Mouse (Mus musculus) neural tube, embryonic 11.5 days (tissue): ENCODE data around the gene 4930558C23Rik. TPM values are rescaled to one million over a fixed set of nuclear protein-coding genes. Genes with fewer than 3 reads are reported as not detected.
"Not testable (repeated sequence)": the region's sequence is repeated elsewhere in the genome, so short reads cannot be mapped to it uniquely, and the experiment has no call there.

Source experiments
- ATAC-seq: fragments of 200-750 bp; cut with Nextera tagmentation; 2 replicates; pipeline ENCODE4 v1.8.0; 2017; ENCODE audit warnings: moderate number of reproducible peaks, mild to moderate bottlenecking, moderate TSS enrichment, moderate library complexity; ENCODE audit not compliant: insufficient read depth, low FRiP score, low TSS enrichment
- DNase-seq: peaks from one replicate; pipeline ENCODE4 v3.0.0-alpha.2; 2015; ENCODE audit warnings: low spot score
- H3K27ac ChIP-seq: fragments of 300-500 bp; sonication (generic); 2 replicates; pipeline ENCODE4 v1.5.1; 2014; ENCODE audit warnings: low read depth, mild to moderate bottlenecking, low read length
- H3K27me3 ChIP-seq: fragments of 300-500 bp; sonication (generic); 2 replicates; pipeline ENCODE4 v1.6.1; 2014; ENCODE audit warnings: mild to moderate bottlenecking, low read length, mixed read lengths; ENCODE audit not compliant: control insufficient read depth, insufficient read depth
- H3K36me3 ChIP-seq: fragments of 300-500 bp; sonication (generic); 2 replicates; pipeline ENCODE4 v1.6.1; 2014; ENCODE audit warnings: mild to moderate bottlenecking, low read length, moderate library complexity, mixed read lengths; ENCODE audit not compliant: control insufficient read depth, insufficient read depth
- H3K4me1 ChIP-seq: fragments of 300-500 bp; sonication (generic); 2 replicates; pipeline ENCODE4 v1.6.1; 2014; ENCODE audit warnings: low read length, mixed read lengths; ENCODE audit not compliant: control insufficient read depth, insufficient read depth
- H3K4me2 ChIP-seq: fragments of 300-500 bp; sonication (generic); 2 replicates; pipeline ENCODE4 v1.6.1; 2014; ENCODE audit warnings: low read depth, mild to moderate bottlenecking, moderate library complexity
- H3K4me3 ChIP-seq: fragments of 300-500 bp; sonication (generic); 2 replicates; pipeline ENCODE4 v1.5.1; 2014; ENCODE audit warnings: low read depth, low read length
- H3K9ac ChIP-seq: fragments of 300-500 bp; sonication (generic); 2 replicates; pipeline ENCODE4 v1.6.1; 2014; ENCODE audit warnings: mild to moderate bottlenecking, low read length
- H3K9me3 ChIP-seq: fragments of 300-500 bp; sonication (generic); 2 replicates; pipeline ENCODE4 v1.6.1; 2016; ENCODE audit warnings: low read length; ENCODE audit not compliant: control insufficient read depth
- WGBS: fragments of 180-500 bp; shearing (Covaris S2); extraction: QIAGEN DNeasy Blood & Tissue Kit; methylation state at CpG from one replicate; pipeline ENCODE4 v1.1.7; 2014; 5-methylcytosine and 5-hydroxymethylcytosine counted together
- polyA plus RNA-seq: library from polyadenylated mRNA; unstranded; fragments of >200 nt; fragmentation: Nextera tagmentation; extraction: Ambion mirVana; gene quantifications from 2 replicates; pipeline ENCODE4 v1.2.1, GENCODE M21; 2014

The 4930558C23Rik gene
- polyA plus RNA-seq, 1 experiment from 2014 or later = not detected

GRCm38 (mm10) chr3:95355911-95356544 is 46.6 kb downstream of the 4930558C23Rik start:
- not testable (repeated sequence) for H3K27me3 ChIP-seq, DNase-seq, H3K36me3 ChIP-seq, H3K27ac ChIP-seq, H3K9me3 ChIP-seq, ATAC-seq, H3K4me1 ChIP-seq, H3K9ac ChIP-seq
- WGBS = 29% methylated on average over 9 of the region's 19 CpGs
- peak overlapping the region; percentile 49 for H3K4me3 ChIP-seq
- peak overlapping the region; percentile 30; the same call in 1 of the 2 replicates for H3K4me2 ChIP-seq

GRCm38 (mm10) chr3:95349491-95349890 is 53.1 kb downstream of the 4930558C23Rik start:
- no peak overlapping the region for H3K4me2 ChIP-seq
- H3K9ac ChIP-seq = no peak overlapping the region
- no peaks in the 10 kb centered on the region for H3K9me3 ChIP-seq
- no peak for ATAC-seq
- H3K36me3 ChIP-seq = peaks cover 16% of the 10 kb centered on the region
- no peaks in the 10 kb centered on the region for H3K4me1 ChIP-seq
- H3K27ac ChIP-seq = no peak overlapping the region
- no peak overlapping the region for H3K4me3 ChIP-seq
- peak; percentile 19 for DNase-seq
- H3K27me3 ChIP-seq = no peaks in the 10 kb centered on the region

GRCm38 (mm10) chr3:95348343-95348742 is 54.3 kb downstream of the 4930558C23Rik start:
- ATAC-seq, DNase-seq: not testable (repeated sequence)
- WGBS = 93% methylated on average over 5 of the region's 5 CpGs

GRCm38 (mm10) chr3:95346454-95346853 is 56.2 kb downstream of the 4930558C23Rik start:
- no peak for DNase-seq
- ATAC-seq = no peak
- H3K4me2 ChIP-seq = no peak overlapping the region
- 94% methylated on average over 7 of the region's 7 CpGs for WGBS
- no peaks in the 10 kb centered on the region for H3K4me1 ChIP-seq
- no peaks in the 10 kb centered on the region for H3K27me3 ChIP-seq
- no peak overlapping the region for H3K9ac ChIP-seq
- H3K9me3 ChIP-seq = no peaks in the 10 kb centered on the region
- H3K27ac ChIP-seq = no peak overlapping the region
- H3K4me3 ChIP-seq = no peak overlapping the region
- peaks cover 27% of the 10 kb centered on the region for H3K36me3 ChIP-seq

More at GRCm38 (mm10) chr3:95348343-95348742, 54.3 kb downstream of the 4930558C23Rik start:
- H3K27me3 ChIP-seq, H3K4me3 ChIP-seq, H3K9ac ChIP-seq, H3K4me1 ChIP-seq, H3K27ac ChIP-seq, H3K4me2 ChIP-seq, H3K9me3 ChIP-seq: not testable (repeated sequence)
- H3K36me3 ChIP-seq = peaks cover 16% of the 10 kb centered on the region

- peaks cover 28% of the 10 kb centered on the region for H3K36me3 ChIP-seq
- not testable (repeated sequence) for ATAC-seq, H3K9ac ChIP-seq, H3K4me3 ChIP-seq, H3K4me2 ChIP-seq, DNase-seq, H3K4me1 ChIP-seq, H3K27me3 ChIP-seq, H3K27ac ChIP-seq, H3K9me3 ChIP-seq
- WGBS = 95% methylated on average over 9 of the region's 9 CpGs
Measured at GRCm38 (mm10) chr3:95343356-95344000, 59.2 kb downstream of the 4930558C23Rik start.

DNA sequence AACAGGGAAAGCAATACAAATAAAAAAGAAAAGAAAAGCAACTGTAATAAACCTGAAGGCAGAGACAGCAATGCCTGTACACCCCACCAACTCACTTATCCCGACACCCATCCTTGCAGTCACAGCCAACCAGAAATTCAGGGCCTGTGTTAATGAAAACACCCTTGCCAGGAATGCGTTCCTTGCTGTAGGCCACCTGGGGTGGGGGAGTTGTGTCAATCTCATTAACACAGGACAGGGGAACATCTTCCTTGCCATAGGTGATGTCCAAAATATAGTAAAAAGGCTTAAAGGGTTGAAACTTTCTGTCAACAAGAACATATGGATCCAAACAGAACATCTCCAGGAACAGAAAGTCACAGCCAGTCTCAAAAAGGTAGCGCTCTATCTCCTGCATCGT is 64.4 kb downstream of the 4930558C23Rik start:
- Histone ChIP-seq H3K9ac (no peak overlapping the region), H3K27me3 (no peaks in the 10 kb centered on the region), H3K36me3 (peaks cover 31% of the 10 kb centered on the region), H3K4me1 (no peaks in the 10 kb centered on the region), H3K4me3 (no peak overlapping the region), H3K4me2 (no peak overlapping the region), H3K27ac (no peak overlapping the region), H3K9me3 (no peaks in the 10 kb centered on the region)
- WGBS = 91% methylated on average over 4 of the region's 4 CpGs
- DNase-seq = no peak
- ATAC-seq = no peak

DNA sequence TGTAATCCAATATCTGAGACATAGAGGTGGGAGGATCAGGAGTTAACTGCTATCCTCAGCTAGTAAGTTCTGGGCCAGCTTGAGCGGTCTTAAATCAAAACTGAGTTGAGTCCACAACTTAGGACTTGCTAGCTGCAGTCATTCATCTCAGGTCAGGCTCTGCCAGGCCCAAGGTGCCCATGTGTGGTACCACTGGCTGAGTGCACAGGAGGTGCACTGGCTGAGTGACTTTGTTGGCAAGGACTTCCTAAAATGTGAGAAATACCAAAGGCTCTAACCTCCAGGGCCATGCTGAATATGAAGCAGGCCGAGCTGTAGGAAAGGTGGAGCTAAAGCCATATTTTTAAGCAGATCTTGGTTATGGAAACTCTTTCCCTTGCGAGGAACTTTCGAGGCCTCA is 65.3 kb downstream of the 4930558C23Rik start:
- ATAC-seq = no peak

More for the DNA sequence above, 65.3 kb downstream of the 4930558C23Rik start:
- H3K27ac ChIP-seq = no peak overlapping the region
- no peak for DNase-seq
- H3K9ac ChIP-seq = no peak overlapping the region
- H3K4me3 ChIP-seq = no peak overlapping the region
- H3K4me2 ChIP-seq = no peak overlapping the region
- H3K9me3 ChIP-seq = no peaks in the 10 kb centered on the region
- peaks cover 27% of the 10 kb centered on the region for H3K36me3 ChIP-seq
- H3K27me3 ChIP-seq = no peaks in the 10 kb centered on the region
- no peaks in the 10 kb centered on the region for H3K4me1 ChIP-seq
- WGBS = 97% methylated on average over 4 of the region's 4 CpGs
